Mouse (Mus musculus) ES-Bruce4 (cell line): ENCODE measurements around the gene Parg. TPM values are rescaled to one million over a fixed set of nuclear protein-coding genes. Genes with fewer than 3 reads are reported as not detected.
"Not testable (repeated sequence)": the region's sequence is repeated elsewhere in the genome, so short reads cannot be mapped to it uniquely, and the experiment has no call there.

Source experiments
- H3K27ac ChIP-seq: 2 replicates; pipeline ENCODE4 v1.5.1; 2012; ENCODE audit warnings: low read length, inconsistent platforms; ENCODE audit not compliant: insufficient read depth
- H3K27me3 ChIP-seq: 2 replicates; pipeline ENCODE4 v1.6.1; 2012; ENCODE audit warnings: mild to moderate bottlenecking, low read length, inconsistent platforms; ENCODE audit not compliant: control insufficient read depth, poor library complexity, insufficient read depth, severe bottlenecking
- H3K36me3 ChIP-seq: 2 replicates; pipeline ENCODE4 v1.6.1; 2012; ENCODE audit warnings: inconsistent platforms, mild to moderate bottlenecking, low read length, moderate library complexity; ENCODE audit not compliant: control insufficient read depth, poor library complexity, insufficient read depth, severe bottlenecking
- H3K4me1 ChIP-seq: one replicate; pipeline ENCODE4 v1.8.1; 2011; ENCODE audit warnings: low read length; ENCODE audit not compliant: control insufficient read depth, insufficient read depth
- H3K4me3 ChIP-seq: 2 replicates; pipeline ENCODE4 v1.5.1; 2011; ENCODE audit warnings: low read depth, mild to moderate bottlenecking, low read length
- H3K9ac ChIP-seq: 2 replicates; pipeline ENCODE4 v1.6.1; 2012; ENCODE audit warnings: low read depth, mild to moderate bottlenecking, inconsistent platforms; ENCODE audit not compliant: poor library complexity, severe bottlenecking
- H3K9me3 ChIP-seq: replicated peaks from 2 replicates; pipeline ENCODE4 v1.6.1; 2012; ENCODE audit warnings: mild to moderate bottlenecking, low read length, inconsistent platforms; ENCODE audit not compliant: control insufficient read depth, poor library complexity, insufficient read depth, severe bottlenecking
- CTCF ChIP-seq: IDR thresholded peaks from one replicate; pipeline ENCODE4 v1.8.1; 2011; ENCODE audit warnings: low read depth, low read length
- EP300 ChIP-seq: IDR thresholded peaks from 2 replicates; pipeline ENCODE4 v1.6.1; 2011; ENCODE audit warnings: low read depth, low read length; ENCODE audit not compliant: insufficient read depth
- POLR2A ChIP-seq: IDR thresholded peaks from one replicate; pipeline ENCODE4 v1.8.1; 2011; ENCODE audit warnings: low read length; ENCODE audit not compliant: insufficient read depth
- polyA plus RNA-seq: library from polyadenylated mRNA; stranded (reverse); fragments of >200 nt; gene quantifications from 2 replicates; pipeline ENCODE4 v1.2.4, GENCODE M21; 2011; ENCODE audit warnings: low read depth; ENCODE audit not compliant: missing spikeins, insufficient read depth, insufficient read length

The Parg gene
- polyA plus RNA-seq, 1 experiment = 73.1 TPM

DNA sequence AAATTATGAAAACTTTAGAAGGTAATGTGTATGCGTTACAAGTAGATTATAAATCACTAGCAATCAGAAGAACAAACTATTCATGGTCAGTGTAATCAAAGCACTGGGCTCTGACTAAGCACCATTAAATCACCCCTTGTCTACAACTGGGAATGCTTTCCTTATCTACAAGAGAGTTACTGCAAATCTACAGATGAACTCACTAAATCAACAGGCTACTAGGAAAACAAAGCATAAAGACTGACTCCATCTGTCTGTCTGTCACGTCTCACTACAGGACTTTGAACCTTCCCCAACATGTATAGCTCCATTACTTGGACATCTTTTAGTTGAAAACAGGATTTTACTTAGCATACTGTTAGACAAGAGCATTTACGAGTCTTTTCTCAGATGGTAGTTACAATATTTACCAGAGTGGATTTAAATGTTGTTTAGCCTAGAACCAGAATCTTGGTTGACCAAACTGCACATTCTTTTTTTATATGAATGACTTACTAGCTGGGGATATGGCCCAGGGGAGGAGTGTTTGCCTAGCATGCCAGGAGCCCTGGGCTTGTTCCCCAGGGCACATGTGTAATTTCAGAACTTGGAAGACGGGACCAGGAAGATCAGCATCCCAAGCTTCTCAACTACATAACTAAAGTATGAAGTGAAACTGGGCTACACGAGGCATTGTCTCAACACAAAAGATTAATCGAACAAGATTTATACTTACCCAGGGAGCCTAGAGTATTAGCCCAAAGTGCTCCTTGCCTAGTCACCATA is 10.9 kb upstream of the Parg start:
- H3K36me3 ChIP-seq = peaks cover 72% of the 10 kb centered on the region
- no peak overlapping the region for H3K27ac ChIP-seq
- no peaks in the 10 kb centered on the region for H3K4me1 ChIP-seq
- H3K27me3 ChIP-seq = no peaks in the 10 kb centered on the region
- no peak overlapping the region for H3K9ac ChIP-seq
- H3K9me3 ChIP-seq = no peaks in the 10 kb centered on the region
- no peak for TF ChIP-seq CTCF
- TF ChIP-seq POLR2A = no peak
- no peak for TF ChIP-seq EP300
- no peak overlapping the region for H3K4me3 ChIP-seq

DNA sequence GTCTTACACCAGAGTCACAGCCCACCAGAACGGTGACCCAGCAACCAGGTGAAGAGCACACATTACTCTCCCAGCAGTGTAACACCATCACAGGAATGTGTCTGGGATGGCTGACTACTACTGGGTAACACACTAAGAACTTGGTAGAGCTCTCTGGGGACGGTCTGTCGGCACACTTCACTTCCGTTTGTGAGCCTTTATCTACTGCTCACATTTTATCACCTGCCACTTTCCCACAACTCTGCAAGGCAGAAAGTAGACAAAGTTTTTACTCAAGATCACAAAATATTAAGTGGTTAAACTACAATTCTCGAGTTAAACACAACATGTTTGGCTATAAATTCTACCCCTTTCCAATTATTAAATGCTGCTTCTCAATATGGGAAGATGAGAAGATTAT is 9.8 kb upstream of the Parg start:
- Histone ChIP-seq H3K36me3 (peaks cover 68% of the 10 kb centered on the region), H3K4me1 (no peaks in the 10 kb centered on the region), H3K9ac (no peak overlapping the region), H3K9me3 (no peaks in the 10 kb centered on the region), H3K27ac (no peak overlapping the region), H3K4me3 (no peak overlapping the region), H3K27me3 (no peaks in the 10 kb centered on the region)
- no peak for TF ChIP-seq POLR2A
- TF ChIP-seq CTCF = no peak
- TF ChIP-seq EP300 = no peak

DNA sequence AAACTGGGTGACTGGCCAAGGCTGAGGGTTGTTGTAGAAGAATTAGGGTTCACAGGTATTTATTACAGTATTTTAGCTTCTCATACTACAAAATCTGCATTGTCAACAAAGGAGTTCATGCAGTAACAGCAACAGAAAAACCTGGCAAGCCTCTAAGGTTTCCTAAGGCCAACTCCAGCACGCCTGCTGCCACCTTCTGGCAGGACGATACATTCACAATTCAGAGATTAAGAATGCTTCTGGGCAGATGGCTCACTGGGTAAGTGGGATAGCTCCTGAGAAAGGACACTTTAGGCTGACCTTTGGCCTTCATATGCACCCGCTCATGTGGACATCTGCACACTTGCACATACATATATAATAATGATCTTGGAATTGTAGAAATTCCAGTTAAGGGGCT is 9.3 kb upstream of the Parg start:
- TF ChIP-seq CTCF (peak; percentile 76), POLR2A (no peak)
- no peaks in the 10 kb centered on the region for H3K27me3 ChIP-seq
- H3K9ac ChIP-seq = no peak overlapping the region
- H3K4me3 ChIP-seq = no peak overlapping the region
- peaks cover 65% of the 10 kb centered on the region for H3K36me3 ChIP-seq
- no peaks in the 10 kb centered on the region for H3K9me3 ChIP-seq
- no peak overlapping the region for H3K27ac ChIP-seq
- no peaks in the 10 kb centered on the region for H3K4me1 ChIP-seq

DNA sequence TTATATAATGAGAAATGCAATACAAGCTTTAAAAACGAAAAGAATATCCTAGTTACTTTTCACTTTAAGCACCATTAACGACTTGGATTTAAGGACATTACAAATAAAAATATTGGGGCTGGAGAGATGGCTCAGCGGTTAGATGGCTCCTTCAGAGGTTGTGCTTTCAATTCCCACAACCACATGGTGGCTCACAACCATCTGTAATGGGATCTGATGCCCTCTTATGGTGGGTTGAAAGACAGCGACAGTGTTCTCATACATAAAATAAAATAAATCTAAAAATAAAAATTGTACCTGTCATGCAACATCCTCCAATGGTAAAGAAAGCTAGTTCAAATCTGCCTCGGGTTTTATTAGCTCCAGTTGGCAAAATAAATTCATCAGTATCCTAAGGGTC is 8.2 kb upstream of the Parg start:
- peaks cover 65% of the 10 kb centered on the region for H3K36me3 ChIP-seq
- not testable (repeated sequence) for H3K4me1 ChIP-seq, H3K27me3 ChIP-seq, H3K4me3 ChIP-seq, H3K9me3 ChIP-seq, H3K27ac ChIP-seq, H3K9ac ChIP-seq

DNA sequence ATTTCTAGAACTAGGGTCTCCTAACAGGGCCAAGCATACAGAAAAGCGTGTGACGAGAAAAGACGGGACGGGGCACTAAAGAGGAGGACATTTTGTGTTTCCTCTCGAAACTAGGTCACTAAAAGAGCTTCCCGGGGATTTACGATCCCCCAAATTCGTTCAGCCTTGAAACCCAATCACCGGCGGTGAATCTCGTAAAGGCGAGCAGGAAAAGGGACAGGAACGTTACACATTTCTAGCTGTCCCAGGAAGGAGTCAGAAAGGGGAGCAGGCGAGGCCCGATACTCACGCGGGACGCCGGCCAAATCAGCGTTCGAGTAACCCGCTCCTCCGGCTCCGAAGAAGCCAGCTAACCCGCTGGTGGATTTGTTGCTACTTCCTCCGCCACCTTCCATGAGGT is 395 bp upstream of the Parg start:
- H3K36me3 ChIP-seq = peaks cover 24% of the 10 kb centered on the region
- peak overlapping the region; percentile 97 for H3K9ac ChIP-seq
- no peaks in the 10 kb centered on the region; the same call in 1 of the 2 replicates for H3K9me3 ChIP-seq
- TF ChIP-seq CTCF = no peak
- no peak for TF ChIP-seq POLR2A
- TF ChIP-seq EP300 = no peak
- peak overlapping the region; percentile 88 for H3K4me3 ChIP-seq
- H3K4me1 ChIP-seq = no peaks in the 10 kb centered on the region
- no peaks in the 10 kb centered on the region for H3K27me3 ChIP-seq
- H3K27ac ChIP-seq = no peak overlapping the region

DNA sequence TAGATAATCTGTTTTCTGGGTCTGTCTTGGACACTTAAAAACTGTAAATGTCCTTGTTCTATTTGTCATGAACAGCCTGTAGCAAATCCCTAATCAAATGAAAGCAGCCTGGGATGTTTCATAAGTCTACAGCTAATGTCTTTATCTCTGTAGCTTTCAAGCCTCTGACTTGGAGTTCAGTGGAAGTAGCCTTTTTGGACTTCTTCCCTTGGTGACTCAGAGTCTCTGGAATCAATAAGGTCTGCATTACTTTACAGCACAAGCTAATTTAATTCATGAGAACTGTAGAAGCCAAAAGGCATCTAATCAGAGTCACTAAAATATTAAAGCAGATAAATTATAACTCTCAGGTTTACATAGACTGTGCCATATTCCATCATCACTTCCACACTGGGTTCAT is 24.9 kb downstream of the Parg start:
- TF ChIP-seq POLR2A (no peak), CTCF (no peak), EP300 (no peak)
- Histone ChIP-seq H3K4me3 (no peak overlapping the region), H3K4me1 (no peaks in the 10 kb centered on the region), H3K9ac (no peak overlapping the region), H3K36me3 (peaks cover 7% of the 10 kb centered on the region; the same call in 1 of the 2 replicates), H3K27me3 (no peaks in the 10 kb centered on the region), H3K27ac (no peak overlapping the region), H3K9me3 (no peaks in the 10 kb centered on the region)
